Mouse (Mus musculus) C2C12 (cell line): ENCODE results near the gene Gm48551. TPM values are rescaled to one million over a fixed set of nuclear protein-coding genes. Genes with fewer than 3 reads are reported as not detected.

Experiments
- H3K27me3 ChIP-seq: one replicate; pipeline ENCODE4 v1.6.1; 2011; ENCODE audit not compliant: control insufficient read depth, insufficient read depth, insufficient read length
- H3K36me3 ChIP-seq: one replicate; pipeline ENCODE4 v1.6.1; 2011; ENCODE audit not compliant: control insufficient read depth, insufficient read depth
- H3K4me3 ChIP-seq: one replicate; pipeline ENCODE4 v1.5.1; 2011; ENCODE audit warnings: mild to moderate bottlenecking, control low read depth; ENCODE audit not compliant: poor library complexity, insufficient read depth, severe bottlenecking
- H3K79me2 ChIP-seq: one replicate; pipeline ENCODE4 v1.6.1; 2011; ENCODE audit not compliant: control insufficient read depth, insufficient read depth
- H3K79me3 ChIP-seq: one replicate; pipeline ENCODE4 v1.6.1; 2011; ENCODE audit warnings: low read depth, control low read depth
- H3ac ChIP-seq: one replicate; pipeline ENCODE3; 2011; ENCODE audit warnings: low read depth; ENCODE audit not compliant: control insufficient read depth, insufficient read length
- CEBPB ChIP-seq: IDR thresholded peaks from one replicate; pipeline ENCODE4 v1.6.1; 2011; ENCODE audit warnings: low read depth, mild to moderate bottlenecking, control low read depth, moderate library complexity
- CTCF ChIP-seq: IDR thresholded peaks from one replicate; pipeline ENCODE4 v1.5.1; 2011; ENCODE audit not compliant: control insufficient read depth, insufficient read depth, insufficient read length
- FOSL1 ChIP-seq: IDR thresholded peaks from one replicate; pipeline ENCODE4 v1.8.0; 2011; ENCODE audit warnings: mild to moderate bottlenecking, low read length; ENCODE audit not compliant: poor library complexity, insufficient read depth, severe bottlenecking
- MAX ChIP-seq: IDR thresholded peaks from one replicate; pipeline ENCODE4 v1.6.1; 2011; ENCODE audit warnings: mild to moderate bottlenecking, control low read depth
- MYOD1 ChIP-seq: IDR thresholded peaks from one replicate; pipeline ENCODE4 v1.6.1; 2011; ENCODE audit warnings: low read depth; ENCODE audit not compliant: control insufficient read depth, insufficient read length
- MYOG ChIP-seq: IDR thresholded peaks from one replicate; pipeline ENCODE4 v1.6.1; 2011; ENCODE audit not compliant: control insufficient read depth, insufficient read length; ENCODE audit errors: extremely low read depth
- USF1 ChIP-seq: IDR thresholded peaks from one replicate; pipeline ENCODE4 v1.6.1; 2011; ENCODE audit warnings: low read depth, mild to moderate bottlenecking, control low read depth, moderate library complexity
- polyA plus RNA-seq: library from polyadenylated mRNA; unstranded; fragments of >200 nt; fragmentation: generic; extraction: Trizol; gene quantifications from one replicate; pipeline ENCODE4 v1.2.1, GENCODE M21; 2012; ENCODE audit warnings: missing spikeins

The Gm48551 gene
- polyA plus RNA-seq, 1 experiment: 1.7 TPM

DNA sequence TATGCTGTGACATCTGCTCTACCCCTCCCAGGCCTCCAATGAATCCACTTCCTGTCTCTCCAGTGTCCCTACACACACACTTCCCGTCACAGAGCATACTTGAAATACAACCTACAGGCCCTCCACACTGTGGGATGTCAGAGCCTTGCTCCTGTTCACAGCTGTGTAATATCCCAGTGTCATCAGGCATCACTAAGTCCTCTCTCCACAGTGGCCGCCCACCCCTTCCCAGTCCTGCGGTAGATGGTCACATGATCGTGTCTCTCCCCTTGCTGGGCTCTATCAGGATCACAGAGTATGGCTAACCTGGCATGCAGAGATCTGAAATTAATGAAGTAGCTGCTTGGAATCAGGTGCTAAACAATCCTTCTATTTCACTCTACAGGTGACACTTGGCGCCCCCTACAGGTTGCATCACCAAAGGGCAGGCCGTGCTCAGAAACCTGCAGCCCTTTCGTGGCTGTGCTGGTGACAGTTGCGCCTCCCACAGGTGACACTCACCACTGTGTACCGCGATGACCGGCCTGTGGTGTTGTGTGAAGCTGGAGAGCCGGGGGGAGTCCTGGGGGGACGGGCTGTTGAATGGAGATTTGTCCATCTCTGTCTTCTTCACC is 21.4 kb downstream of the Gm48551 start:
- peaks cover 88% of the 10 kb centered on the region for H3K36me3 ChIP-seq
- H3K79me3 ChIP-seq: peaks cover 21% of the 10 kb centered on the region
- no peak overlapping the region for H3ac ChIP-seq
- H3K27me3 ChIP-seq: no peaks in the 10 kb centered on the region
- peak; percentile 67 for TF ChIP-seq CTCF
- no peak for TF ChIP-seq MAX
- no peak overlapping the region for H3K4me3 ChIP-seq
- H3K79me2 ChIP-seq: peaks cover 57% of the 10 kb centered on the region

GRCm38 (mm10) chr10:81406504-81407440 is 22.5 kb downstream of the Gm48551 start:
- no peak overlapping the region for H3K4me3 ChIP-seq
- H3K79me3 ChIP-seq: peaks cover 25% of the 10 kb centered on the region
- peaks cover 86% of the 10 kb centered on the region for H3K36me3 ChIP-seq
- H3ac ChIP-seq: peak overlapping the region; percentile 15
- peaks cover 68% of the 10 kb centered on the region for H3K79me2 ChIP-seq
- TF ChIP-seq CEBPB (no peak), FOSL1 (no peak), USF1 (no peak), MYOG (no peak), CTCF (no peak), MYOD1 (no peak), MAX (no peak)
- H3K27me3 ChIP-seq: no peaks in the 10 kb centered on the region

DNA sequence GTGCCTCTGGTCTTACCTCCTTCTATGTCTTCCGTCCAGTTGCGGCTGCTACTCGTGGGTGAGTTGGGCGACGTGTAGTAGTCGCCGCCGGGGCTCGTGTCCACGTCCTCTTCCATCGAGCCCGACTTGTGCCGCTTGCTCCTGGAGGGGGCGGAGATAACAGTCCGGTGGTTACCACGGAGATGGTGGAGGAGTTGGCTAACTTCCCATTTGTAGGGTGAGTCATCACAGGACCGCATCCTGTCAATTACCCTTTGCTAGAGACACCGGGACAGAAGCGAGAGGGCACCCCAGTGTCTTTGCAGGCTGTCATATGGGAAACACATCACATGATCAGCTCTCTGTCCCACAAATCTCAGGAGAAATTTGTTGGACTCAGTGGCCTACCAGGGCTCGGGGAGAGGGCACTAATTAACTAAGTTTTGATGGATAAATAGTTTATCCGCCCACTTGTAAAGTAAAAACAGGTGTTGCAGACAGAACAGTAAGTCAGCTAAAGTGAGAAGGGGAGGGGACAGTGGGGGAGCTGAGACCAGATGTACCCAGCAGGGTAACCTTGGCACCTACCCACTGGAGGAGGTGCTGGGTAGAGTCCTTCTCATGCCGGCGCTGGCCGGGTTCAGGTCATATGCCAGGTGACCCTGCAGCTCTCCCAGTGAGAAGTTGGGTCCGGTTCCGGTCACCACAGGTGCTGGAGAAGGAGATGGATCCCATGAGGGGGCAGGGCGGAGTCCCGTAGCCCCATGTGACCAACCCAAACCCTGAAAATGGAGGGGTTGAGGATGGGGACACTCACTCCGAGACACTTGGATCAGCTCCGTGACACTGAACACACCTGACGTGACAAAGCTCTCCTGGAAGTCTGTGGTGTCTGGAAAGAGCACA is 23.5 kb downstream of the Gm48551 start:
- peaks cover 85% of the 10 kb centered on the region for H3K36me3 ChIP-seq
- TF ChIP-seq CTCF: no peak
- peak; percentile 39 for TF ChIP-seq FOSL1
- TF ChIP-seq MAX: peak; percentile 39
- no peak for TF ChIP-seq MYOG
- peak; percentile 96 for TF ChIP-seq USF1
- TF ChIP-seq CEBPB: no peak
- no peak for TF ChIP-seq MYOD1
- no peak overlapping the region for H3K4me3 ChIP-seq
- H3K27me3 ChIP-seq: no peaks in the 10 kb centered on the region
- H3K79me2 ChIP-seq: peaks cover 70% of the 10 kb centered on the region
- peak overlapping the region; percentile 15 for H3ac ChIP-seq
- peaks cover 25% of the 10 kb centered on the region for H3K79me3 ChIP-seq

DNA sequence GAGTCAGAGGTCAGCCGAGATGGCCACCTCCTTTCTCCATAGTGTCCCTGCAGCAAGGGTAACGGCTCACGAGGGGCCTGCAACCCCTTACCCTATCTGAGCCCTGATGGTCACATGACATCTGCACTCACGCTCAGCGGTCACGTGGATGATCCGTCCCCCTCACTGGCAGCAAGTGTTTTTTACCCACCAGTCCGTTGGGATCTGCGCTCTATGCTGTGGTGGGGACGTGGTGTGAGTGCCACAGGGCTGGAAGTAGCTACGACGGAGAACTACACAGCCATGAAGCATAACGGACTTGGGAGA is 24.1 kb downstream of the Gm48551 start:
- Histone ChIP-seq H3K36me3 (peaks cover 85% of the 10 kb centered on the region), H3ac (peak overlapping the region; percentile 12), H3K27me3 (no peaks in the 10 kb centered on the region), H3K79me3 (peaks cover 31% of the 10 kb centered on the region), H3K4me3 (no peak overlapping the region), H3K79me2 (peaks cover 74% of the 10 kb centered on the region)
- TF ChIP-seq FOSL1: no peak
- TF ChIP-seq MYOG: no peak
- no peak for TF ChIP-seq USF1
- no peak for TF ChIP-seq MAX
- no peak for TF ChIP-seq CEBPB

DNA sequence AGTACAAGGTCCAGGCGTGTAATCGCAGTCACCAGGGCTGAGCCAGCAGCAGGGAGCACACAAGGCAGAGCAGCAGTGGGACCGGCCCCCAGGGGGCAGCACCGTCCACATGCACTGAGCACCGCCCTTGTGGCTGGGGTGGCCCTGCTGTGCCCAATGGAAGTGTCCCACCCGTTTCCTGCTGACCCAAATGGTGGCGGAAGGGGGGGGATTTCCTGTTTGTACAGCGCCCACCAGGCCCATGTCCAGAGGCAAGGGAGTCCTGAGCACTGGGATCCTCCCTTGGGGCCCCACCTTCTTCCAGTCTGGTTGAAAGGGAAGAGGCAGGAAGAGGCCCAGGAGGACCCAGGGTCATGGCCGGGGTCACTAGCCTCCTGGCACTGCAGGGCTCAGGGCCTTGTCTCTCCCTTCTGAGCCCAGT is 24.6 kb downstream of the Gm48551 start:
- Histone ChIP-seq H3K4me3 (no peak overlapping the region), H3K27me3 (no peaks in the 10 kb centered on the region), H3K79me2 (peaks cover 74% of the 10 kb centered on the region), H3K36me3 (peaks cover 85% of the 10 kb centered on the region), H3K79me3 (peaks cover 35% of the 10 kb centered on the region), H3ac (no peak overlapping the region)
- TF ChIP-seq MAX (peak; percentile 95), CTCF (peak; percentile 100), MYOG (no peak)
